ENCODE assay signal across 10 mouse cellular contexts in genomic region chr8:26751651-26752050, GRCm38 (mm10).
"Had no signal": no experiment of that assay in that cellular context is flagged by ENCODE, and none has a peak within 500 bp of the region (broad histone marks: within the 10 kb centered on the region; RNA-seq: fewer than 3 reads in every experiment).

No protein-coding gene starts in this region.

- DNase-seq: kidney, adult 2 months; kidney, postnatal 25 days; layer of hippocampus, adult 9-11 months; liver; lung, adult 18-20 months; lung, postnatal 10 days; lung, postnatal 36 days; retina, postnatal 1 day; spleen, adult 18-20 months; thymus, postnatal 25 days had no signal
